Mouse (Mus musculus) hindbrain, embryonic 11.5 days (tissue): ENCODE measurements around the gene Ptpdc1. TPM values are rescaled to one million over a fixed set of nuclear protein-coding genes. Genes with fewer than 3 reads are reported as not detected.
A peak's percentile ranks its signal among the peaks of the same experiment; 100 is the strongest.

Experiments
- ATAC-seq: fragments of 200-750 bp; cut with Nextera tagmentation; 2 replicates; pipeline ENCODE4 v1.8.0; 2017; ENCODE audit warnings: mild to moderate bottlenecking, moderate TSS enrichment, moderate library complexity; ENCODE audit not compliant: low FRiP score
- DNase-seq: peaks from one replicate; pipeline ENCODE4 v3.0.0-alpha.2; 2015; ENCODE audit warnings: low spot score
- H3K27ac ChIP-seq: fragments of 300-500 bp; sonication (generic); 2 replicates; pipeline ENCODE4 v1.5.1; 2014; ENCODE audit warnings: mild to moderate bottlenecking, low read depth, low read length
- H3K27me3 ChIP-seq: fragments of 300-500 bp; sonication (generic); 2 replicates; pipeline ENCODE4 v1.6.1; 2014; ENCODE audit warnings: mild to moderate bottlenecking, low read length, moderate library complexity, mixed read lengths; ENCODE audit not compliant: control insufficient read depth, insufficient read depth
- H3K36me3 ChIP-seq: fragments of 300-500 bp; sonication (generic); 2 replicates; pipeline ENCODE4 v1.6.1; 2014; ENCODE audit warnings: mild to moderate bottlenecking, low read length, moderate library complexity, mixed read lengths; ENCODE audit not compliant: control insufficient read depth, insufficient read depth
- H3K4me1 ChIP-seq: fragments of 300-500 bp; sonication (generic); replicated peaks from 2 replicates; pipeline ENCODE4 v1.6.1; 2014; ENCODE audit warnings: low read length, mixed read lengths; ENCODE audit not compliant: control insufficient read depth, insufficient read depth
- H3K4me2 ChIP-seq: fragments of 300-500 bp; sonication (generic); replicated peaks from 2 replicates; pipeline ENCODE4 v1.6.1; 2014; ENCODE audit warnings: mild to moderate bottlenecking, low read depth, low read length
- H3K4me3 ChIP-seq: fragments of 300-500 bp; sonication (generic); 2 replicates; pipeline ENCODE4 v1.5.1; 2014; ENCODE audit warnings: low read depth, low read length
- H3K9ac ChIP-seq: fragments of 300-500 bp; sonication (generic); 2 replicates; pipeline ENCODE4 v1.6.1; 2014; ENCODE audit warnings: low read depth, low read length
- H3K9me3 ChIP-seq: fragments of 300-500 bp; sonication (generic); 2 replicates; pipeline ENCODE4 v1.6.1; 2016; ENCODE audit warnings: low read length; ENCODE audit not compliant: control insufficient read depth
- WGBS: fragments of 180-500 bp; shearing (Covaris S2); extraction: QIAGEN DNeasy Blood & Tissue Kit; methylation state at CpG from one replicate; pipeline ENCODE4 v1.1.7; 2014; 5-methylcytosine and 5-hydroxymethylcytosine counted together
- polyA plus RNA-seq: library from polyadenylated mRNA; unstranded; fragments of >200 nt; fragmentation: Nextera tagmentation; extraction: Ambion mirVana; gene quantifications from 2 replicates; pipeline ENCODE4 v1.2.1, GENCODE M21; 2014

Gene Ptpdc1
- polyA plus RNA-seq, 1 experiment from 2014 or later = 12.5 TPM

DNA sequence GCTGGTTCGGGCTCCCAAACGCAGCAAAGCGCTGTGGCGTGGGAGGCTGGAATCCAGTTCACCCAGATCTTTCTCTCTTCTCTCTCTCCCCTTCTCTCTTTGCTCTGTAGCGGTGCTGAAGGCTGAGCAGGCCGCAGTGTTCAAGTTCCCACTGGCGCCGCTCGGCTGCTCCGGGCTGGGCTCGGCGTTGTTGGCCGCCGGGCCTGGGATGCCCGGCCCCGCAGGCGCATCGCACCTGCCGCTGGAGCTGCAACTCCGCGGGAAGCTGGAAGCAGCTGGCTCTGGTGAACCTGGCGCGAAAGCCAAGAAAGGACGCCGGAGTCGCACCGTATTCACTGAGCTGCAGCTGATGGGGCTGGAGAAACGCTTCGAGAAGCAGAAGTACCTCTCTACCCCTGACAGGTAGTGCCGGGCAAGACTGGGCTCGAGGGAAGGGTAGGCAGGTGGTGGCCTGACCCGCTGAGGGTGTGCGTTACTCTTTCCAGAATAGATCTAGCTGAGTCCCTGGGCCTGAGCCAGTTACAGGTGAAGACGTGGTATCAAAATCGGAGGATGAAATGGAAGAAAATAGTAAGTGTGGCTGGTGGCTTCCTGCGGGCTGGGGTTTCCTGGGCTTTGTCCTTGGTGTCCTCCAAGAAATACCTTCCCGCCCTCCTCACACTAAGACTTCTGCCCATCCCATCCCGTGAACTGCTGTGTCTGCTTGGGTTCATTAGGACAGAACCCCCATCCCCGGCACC is 39.6 kb upstream of the Ptpdc1 start:
- H3K4me3 ChIP-seq = no peak overlapping the region
- H3K4me2 ChIP-seq = no peak overlapping the region
- H3K9ac ChIP-seq = no peak overlapping the region
- no peaks in the 10 kb centered on the region for H3K36me3 ChIP-seq
- no peaks in the 10 kb centered on the region for H3K9me3 ChIP-seq
- ATAC-seq (no peak), DNase-seq (peak; percentile 67)
- under 1% methylated on average over 39 of the region's 39 CpGs for WGBS
- H3K27me3 ChIP-seq = peaks cover 90% of the 10 kb centered on the region
- H3K4me1 ChIP-seq = peaks cover 9% of the 10 kb centered on the region
- H3K27ac ChIP-seq = no peak overlapping the region

DNA sequence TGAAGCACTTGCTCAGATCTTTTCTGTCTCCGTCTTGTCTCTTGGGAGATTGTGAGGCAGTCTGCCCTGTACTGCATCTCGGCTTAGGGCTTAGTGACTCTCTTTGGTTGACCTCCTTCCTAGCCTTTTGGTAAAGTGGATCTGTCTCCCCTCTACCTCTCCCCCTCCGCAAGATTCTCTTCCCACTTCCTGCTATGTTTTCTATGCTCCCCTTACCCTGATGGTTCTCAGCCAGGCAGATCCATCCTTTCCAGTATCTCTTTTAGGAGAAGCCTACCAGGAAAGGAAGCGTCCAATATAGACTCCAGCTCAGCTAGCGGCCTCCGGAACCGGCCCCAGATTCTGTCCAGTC is 38.5 kb upstream of the Ptpdc1 start:
- ATAC-seq (no peak), DNase-seq (peak; percentile 66)
- H3K9ac ChIP-seq = no peak overlapping the region
- no peak overlapping the region for H3K27ac ChIP-seq
- no peak overlapping the region for H3K4me2 ChIP-seq
- H3K27me3 ChIP-seq = peaks cover 91% of the 10 kb centered on the region
- no peaks in the 10 kb centered on the region for H3K36me3 ChIP-seq
- peaks cover 9% of the 10 kb centered on the region for H3K4me1 ChIP-seq
- no peaks in the 10 kb centered on the region for H3K9me3 ChIP-seq
- H3K4me3 ChIP-seq = no peak overlapping the region; the same call in 1 of the 2 replicates
- WGBS = 4% methylated on average over 7 of the region's 7 CpGs

DNA sequence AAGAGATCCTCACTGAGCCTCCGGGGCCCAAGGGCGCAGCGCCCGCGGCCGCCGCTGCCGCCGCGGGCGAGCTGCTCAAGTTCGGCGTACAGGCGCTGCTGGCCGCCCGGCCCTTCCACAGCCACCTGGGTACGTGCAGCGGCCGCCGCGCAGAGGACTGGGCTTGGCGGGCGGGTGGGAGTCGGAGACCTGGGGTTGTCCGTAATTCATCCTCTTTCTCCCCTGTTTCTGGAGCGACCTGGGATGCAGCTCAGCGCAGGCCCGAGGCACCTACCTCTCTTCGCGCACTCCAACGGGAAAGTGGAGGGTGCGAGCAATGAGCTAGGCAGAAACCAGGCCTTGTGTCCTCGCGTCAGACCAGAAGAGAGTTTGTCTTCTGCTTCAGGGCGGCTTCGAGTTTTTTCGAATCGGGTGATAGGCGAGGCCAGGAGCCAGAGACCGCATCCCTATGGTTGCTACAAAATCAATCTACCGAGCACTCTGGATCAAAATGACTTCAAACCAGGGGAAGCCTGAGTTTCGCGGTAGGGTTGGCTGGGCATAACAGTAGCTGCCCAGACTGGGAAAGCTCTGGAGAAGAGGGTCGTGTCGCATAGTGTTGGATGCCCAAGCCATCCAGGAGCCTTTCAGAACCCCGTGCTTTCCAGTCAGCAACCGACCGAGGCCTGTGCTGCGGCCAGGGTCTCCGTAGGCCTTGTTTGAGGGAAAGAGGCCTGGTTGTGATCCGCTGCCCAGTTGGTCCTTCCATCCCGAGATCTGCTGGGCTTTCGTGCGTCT is 37.9 kb upstream of the Ptpdc1 start:
- under 1% methylated on average over 53 of the region's 54 CpGs for WGBS
- H3K9ac ChIP-seq = 0 out of 2 replicates have a peak overlapping the region, but pooled peaks have one; percentile 21
- no peaks in the 10 kb centered on the region for H3K9me3 ChIP-seq
- ATAC-seq = peak; percentile 51; the same call in 1 of the 2 replicates
- peak overlapping the region; percentile 36 for H3K4me3 ChIP-seq
- no peaks in the 10 kb centered on the region for H3K36me3 ChIP-seq
- H3K4me1 ChIP-seq = peaks cover 9% of the 10 kb centered on the region
- peak overlapping the region; percentile 82 for H3K4me2 ChIP-seq
- peaks cover 89% of the 10 kb centered on the region for H3K27me3 ChIP-seq
- DNase-seq = peak; percentile 74
- H3K27ac ChIP-seq = no peak overlapping the region

DNA sequence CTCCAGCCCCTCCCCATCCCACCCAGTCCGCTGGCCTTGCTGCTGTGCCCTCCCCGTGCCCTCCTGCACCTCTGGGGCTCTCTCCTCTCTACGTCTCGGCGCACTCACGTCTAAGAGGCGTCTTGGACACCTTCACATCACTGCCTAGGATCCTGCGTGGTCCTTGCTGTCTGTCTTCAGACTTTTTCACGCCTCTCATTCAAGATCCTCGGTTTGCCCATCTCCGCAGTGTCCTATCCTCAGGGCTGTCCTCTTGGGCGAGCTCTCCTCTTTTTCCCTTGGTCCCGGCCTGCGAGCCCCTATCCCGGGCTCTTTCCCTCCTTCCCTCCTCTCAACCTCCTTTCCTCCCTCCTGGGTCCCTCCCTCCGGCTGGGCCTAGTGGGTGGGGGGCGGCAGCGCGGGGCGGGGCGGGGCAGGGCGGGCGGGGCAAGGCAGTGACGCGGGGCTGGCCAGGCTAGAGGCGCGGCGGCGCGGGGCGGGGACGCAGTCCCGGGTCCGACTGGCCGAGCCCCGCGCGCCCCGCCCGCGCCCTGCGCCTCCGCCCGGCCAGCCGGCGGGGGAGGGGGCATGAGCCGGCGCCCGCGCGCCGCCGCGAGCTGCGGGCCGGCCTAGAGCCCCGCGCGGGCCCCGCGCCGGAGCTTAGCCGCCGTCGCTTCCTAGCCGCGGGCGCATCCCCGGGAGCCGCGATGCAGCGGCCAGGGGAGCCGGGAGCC is 37.1 kb upstream of the Ptpdc1 start, which contains the start of gene Barx1:
TSS of gene Barx1 (plus strand) at position 568 of the 713 bp plus-strand sequence.
- no peaks in the 10 kb centered on the region for H3K36me3 ChIP-seq
- peak within 1 kb of the TSS; percentile 36 for H3K4me3 ChIP-seq
- peak; percentile 49 for ATAC-seq
- H3K9me3 ChIP-seq = no peaks in the 10 kb centered on the region
- under 1% methylated on average over 42 of the region's 73 CpGs for WGBS
- no peak within 1 kb of the TSS for H3K27ac ChIP-seq
- H3K4me1 ChIP-seq = peaks cover 9% of the 10 kb centered on the region
- DNase-seq = peak; percentile 64
- 0 out of 2 replicates have a peak within 1 kb of the TSS, but pooled peaks have one; percentile 21 for H3K9ac ChIP-seq
- H3K27me3 ChIP-seq = peaks cover 91% of the 10 kb centered on the region
- H3K4me2 ChIP-seq = peak within 1 kb of the TSS; percentile 82

DNA sequence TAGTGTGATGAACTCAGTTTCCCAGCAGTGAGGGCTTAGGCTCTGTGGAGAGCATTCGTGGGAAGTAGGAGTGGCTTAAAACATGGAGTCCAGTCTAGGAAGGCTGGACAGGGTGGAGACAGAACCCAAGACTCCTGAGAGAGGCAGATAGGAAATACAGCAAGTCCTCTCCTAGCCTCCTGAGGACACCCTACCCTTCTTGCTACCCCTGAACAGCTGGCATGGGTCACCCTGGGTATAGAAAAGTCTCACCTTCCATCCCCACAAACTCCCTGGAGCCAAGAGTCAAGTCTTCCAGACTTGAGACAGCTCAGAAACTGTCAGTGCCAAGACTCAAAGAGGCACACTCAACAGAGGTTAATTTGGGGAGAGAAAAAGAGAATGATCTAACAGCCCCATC is 36.1 kb upstream of the Ptpdc1 start:
- Histone ChIP-seq H3K36me3 (no peaks in the 10 kb centered on the region), H3K9ac (no peak overlapping the region), H3K4me2 (no peak overlapping the region), H3K27ac (no peak overlapping the region), H3K4me1 (peaks cover 9% of the 10 kb centered on the region), H3K9me3 (no peaks in the 10 kb centered on the region), H3K27me3 (peaks cover 94% of the 10 kb centered on the region), H3K4me3 (no peak overlapping the region)
- DNase-seq = peak; percentile 34
- 0% methylated on average over 1 of the region's 1 CpGs for WGBS
- ATAC-seq = no peak

DNA sequence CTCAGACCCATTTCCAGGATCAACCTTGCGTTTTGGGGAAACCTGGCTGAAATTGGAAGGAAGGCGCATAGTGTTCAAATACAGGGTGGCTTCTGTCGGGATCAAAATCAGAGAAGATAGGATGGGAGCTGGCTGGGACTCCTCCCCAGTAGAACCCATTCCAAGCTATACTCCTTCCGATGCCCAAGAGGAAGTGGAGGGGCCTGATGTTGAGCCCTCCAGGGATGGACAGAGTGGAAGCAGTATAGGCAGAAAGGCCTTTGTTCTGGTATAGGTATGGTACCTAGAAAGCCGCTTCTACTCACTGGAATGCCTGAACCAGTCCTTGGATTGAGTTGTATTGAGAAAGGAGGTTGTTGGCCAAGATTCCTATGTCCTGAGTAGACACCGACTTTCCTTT is 35.3 kb upstream of the Ptpdc1 start:
- no peak overlapping the region for H3K9ac ChIP-seq
- no peak overlapping the region for H3K4me3 ChIP-seq
- H3K27me3 ChIP-seq = peaks cover 93% of the 10 kb centered on the region
- H3K4me1 ChIP-seq = peaks cover 6% of the 10 kb centered on the region
- no peaks in the 10 kb centered on the region for H3K36me3 ChIP-seq
- H3K27ac ChIP-seq = no peak overlapping the region
- no peak overlapping the region for H3K4me2 ChIP-seq
- H3K9me3 ChIP-seq = no peaks in the 10 kb centered on the region
- DNase-seq (peak; percentile 35), ATAC-seq (no peak)
- 13% methylated on average over 6 of the region's 6 CpGs for WGBS

- Histone ChIP-seq H3K27ac (no peak overlapping the region), H3K4me2 (no peak overlapping the region), H3K4me3 (no peak overlapping the region), H3K9ac (no peak overlapping the region), H3K9me3 (no peaks in the 10 kb centered on the region), H3K4me1 (peaks cover 5% of the 10 kb centered on the region), H3K36me3 (no peaks in the 10 kb centered on the region), H3K27me3 (peaks cover 90% of the 10 kb centered on the region)
- ATAC-seq = no peak
- peak; percentile 60 for DNase-seq
- WGBS = 2% methylated on average over 11 of the region's 11 CpGs
These were observed 34.8 kb upstream of the Ptpdc1 start for GRCm38 (mm10) chr13:48660221-48660734.
